Mouse (Mus musculus) ES-E14 (cell line): ENCODE data around the gene Misp. TPM values are rescaled to one million over a fixed set of nuclear protein-coding genes. Genes with fewer than 3 reads are reported as not detected.
A peak's percentile ranks its signal among the peaks of the same experiment; 100 is the strongest.

Experiments
- DNase-seq: peaks from one replicate; pipeline ENCODE4 v3.0.0-alpha.2; 2013; ENCODE audit warnings: low read depth, low spot score
- H3K27ac ChIP-seq: 2 replicates; pipeline ENCODE4 v1.5.1; 2012; ENCODE audit warnings: low read depth, mild to moderate bottlenecking, low read length, moderate library complexity, mixed read lengths; ENCODE audit not compliant: poor library complexity, insufficient read depth, severe bottlenecking
- H3K36me3 ChIP-seq: 2 replicates; pipeline ENCODE4 v1.6.1; 2012; ENCODE audit warnings: mild to moderate bottlenecking, low read length, moderate library complexity, mixed read lengths; ENCODE audit not compliant: control insufficient read depth, poor library complexity, insufficient read depth, severe bottlenecking
- H3K4me1 ChIP-seq, 2 experiments: fragments of 150-350 bp in 1 of 2; sonication (generic) in 1 of 2; 2 replicates each; pipeline ENCODE4 v1.6.1; 2012; ENCODE audit warnings: low read length in 2 of 2, mild to moderate bottlenecking in 1 of 2, mixed read lengths in 1 of 2; ENCODE audit not compliant: control insufficient read depth in 2 of 2, insufficient read depth in 2 of 2, poor library complexity in 1 of 2
- H3K4me3 ChIP-seq, 2 experiments: fragments of 150-350 bp in 1 of 2; sonication (generic) in 1 of 2; 2 replicates each; pipeline ENCODE4 v1.5.1; 2012; ENCODE audit warnings: low read length in 2 of 2, low read depth in 1 of 2, mild to moderate bottlenecking in 1 of 2, mixed read lengths in 1 of 2; ENCODE audit not compliant: insufficient read depth in 1 of 2, poor library complexity in 1 of 2, severe bottlenecking in 1 of 2
- H3K9ac ChIP-seq: 2 replicates; pipeline ENCODE4 v1.6.1; 2012; ENCODE audit warnings: low read depth, mild to moderate bottlenecking, low read length, mixed read lengths; ENCODE audit not compliant: poor library complexity, insufficient read depth, severe bottlenecking
- H3K9me3 ChIP-seq: fragments of 150-350 bp; sonication (generic); 2 replicates; pipeline ENCODE4 v1.6.1; 2012; ENCODE audit warnings: low read depth, mild to moderate bottlenecking, low read length; ENCODE audit not compliant: control insufficient read depth, insufficient read depth
- CHD2 ChIP-seq: IDR thresholded peaks from 2 replicates; pipeline ENCODE4 v1.6.1; 2014; ENCODE audit warnings: mild to moderate bottlenecking, low read depth, low read length, inconsistent platforms
- HCFC1 ChIP-seq: IDR thresholded peaks from 2 replicates; pipeline ENCODE4 v1.6.1; 2012; ENCODE audit warnings: low read length, inconsistent platforms, borderline replicate concordance; ENCODE audit not compliant: insufficient read depth
- MAFK ChIP-seq: IDR thresholded peaks from 2 replicates; pipeline ENCODE4 v1.6.1; 2014; ENCODE audit warnings: mild to moderate bottlenecking, low read depth, low read length, inconsistent platforms; ENCODE audit not compliant: insufficient read depth
- ZC3H11A ChIP-seq: IDR thresholded peaks from 2 replicates; pipeline ENCODE4 v1.6.1; 2012; ENCODE audit warnings: low read depth, mild to moderate bottlenecking, inconsistent platforms, low read length, borderline replicate concordance
- ZNF384 ChIP-seq: IDR thresholded peaks from 2 replicates; pipeline ENCODE4 v1.6.1; 2012; ENCODE audit warnings: low read depth, low read length, inconsistent platforms
- in situ Hi-C, 2 experiments: fragments of 600-800 bp; cut with MboI; formaldehyde crosslinking; loops; one replicate each; pipeline ENCODE4 v1.15.1; 2025; ENCODE audit warnings: low sequenced_read_pairs in 2 of 2, inconsistent platforms in 1 of 2; ENCODE audit not compliant: unreplicated experiment in 2 of 2
- total RNA-seq: library from RNA; depleted of rRNA; stranded (reverse); fragments of 300-350 nt; gene quantifications from 2 replicates; pipeline ENCODE4 v1.2.3, GENCODE M21; 2012

Gene Misp
- total RNA-seq, 1 experiment = 1.7 TPM

DNA sequence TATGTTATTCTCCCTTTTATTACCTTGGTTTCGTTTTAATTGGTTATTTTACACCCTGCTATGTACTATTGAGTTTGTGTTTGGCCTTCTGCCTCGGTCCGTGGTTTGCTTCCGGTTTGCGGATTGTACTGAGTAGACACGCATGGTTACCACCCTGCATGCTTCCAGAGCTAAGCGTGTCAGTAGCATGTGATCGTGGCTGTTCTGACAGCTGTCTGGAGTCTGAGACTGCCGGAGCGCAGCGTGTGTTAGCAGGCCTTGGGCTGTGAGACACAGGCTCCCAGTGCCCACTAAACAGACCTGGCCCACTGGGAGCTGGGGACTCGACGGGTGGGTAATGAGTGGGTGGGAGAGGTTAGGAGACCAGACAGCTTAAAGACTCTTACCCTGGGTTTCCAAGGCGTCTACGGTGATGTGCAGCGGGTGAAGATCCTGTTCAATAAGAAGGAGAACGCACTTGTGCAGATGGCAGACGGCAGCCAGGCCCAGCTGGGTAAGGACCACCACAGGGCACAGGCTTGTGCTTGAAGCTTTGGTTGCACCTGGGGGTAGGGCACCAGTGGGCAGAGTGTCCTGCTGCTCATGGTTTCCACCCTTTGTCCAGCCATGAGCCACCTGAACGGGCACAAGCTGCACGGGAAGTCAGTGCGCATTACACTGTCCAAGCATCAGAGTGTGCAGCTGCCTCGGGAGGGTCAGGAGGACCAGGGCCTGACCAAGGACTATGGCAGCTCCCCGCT is 41.4 kb downstream of the Misp start:
- Histone ChIP-seq H3K9me3 (no peaks in the 10 kb centered on the region), H3K9ac (no peak overlapping the region), H3K36me3 (peaks cover 63% of the 10 kb centered on the region), H3K4me3 (no peak overlapping the region), H3K4me1 (peaks cover 0 to 29% of the 10 kb centered on the region in 2 experiments; a peak in 1 of 4 replicates), H3K27ac (no peak overlapping the region)
- in situ Hi-C loops = no loop called here
- TF ChIP-seq HCFC1 = no peak
- no peak for TF ChIP-seq CHD2
- no peak for TF ChIP-seq ZC3H11A
- TF ChIP-seq ZNF384 = no peak
- no peak for DNase-seq

DNA sequence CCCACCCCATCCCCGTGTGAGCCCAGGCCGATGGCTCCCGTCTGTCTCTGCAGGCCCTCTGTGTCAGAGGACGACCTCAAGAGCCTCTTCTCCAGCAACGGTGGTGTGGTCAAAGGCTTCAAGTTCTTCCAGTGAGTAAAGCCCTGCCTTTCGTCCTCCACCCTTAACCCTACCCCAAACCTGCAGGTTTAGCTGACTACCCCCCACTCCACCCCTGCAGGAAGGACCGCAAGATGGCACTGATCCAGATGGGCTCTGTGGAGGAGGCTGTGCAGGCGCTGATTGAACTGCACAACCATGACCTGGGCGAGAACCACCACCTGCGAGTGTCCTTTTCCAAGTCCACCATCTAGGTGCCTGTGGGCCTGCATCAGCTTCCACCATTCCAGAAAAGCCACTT is 42.1 kb downstream of the Misp start:
- Histone ChIP-seq H3K9me3 (no peaks in the 10 kb centered on the region), H3K4me1 (peaks cover 0 to 23% of the 10 kb centered on the region in 2 experiments; a peak in 1 of 4 replicates), H3K36me3 (peaks cover 56% of the 10 kb centered on the region), H3K9ac (no peak overlapping the region), H3K4me3 (no peak overlapping the region), H3K27ac (no peak overlapping the region)
- TF ChIP-seq CHD2 = no peak
- TF ChIP-seq ZC3H11A = no peak
- no peak for TF ChIP-seq HCFC1
- no peak for TF ChIP-seq MAFK
- no peak for TF ChIP-seq ZNF384
- DNase-seq = no peak
- in situ Hi-C loops = no loop called here

GRCm38 (mm10) chr10:79864351-79865188 is 43.8 kb downstream of the Misp start:
- TF ChIP-seq MAFK (no peak), ZNF384 (no peak), HCFC1 (no peak), ZC3H11A (no peak)
- no peak overlapping the region for H3K9ac ChIP-seq
- H3K9me3 ChIP-seq = no peaks in the 10 kb centered on the region
- DNase-seq = no peak
- H3K4me1 ChIP-seq = peaks cover 0 to 20% of the 10 kb centered on the region in 2 experiments; a peak in 1 of 4 replicates
- H3K4me3 ChIP-seq = no peak overlapping the region
- no peak overlapping the region for H3K27ac ChIP-seq
- in situ Hi-C loops = no loop called here
- peaks cover 39% of the 10 kb centered on the region for H3K36me3 ChIP-seq

- Histone ChIP-seq H3K4me1 (peaks cover 0 to 15% of the 10 kb centered on the region in 2 experiments; a peak in 1 of 4 replicates), H3K27ac (no peak overlapping the region), H3K9me3 (no peaks in the 10 kb centered on the region), H3K9ac (no peak overlapping the region), H3K4me3 (no peak overlapping the region), H3K36me3 (peaks cover 33% of the 10 kb centered on the region)
- TF ChIP-seq CHD2 = 0 out of 2 replicates have a peak, but pooled peaks have one; percentile 2
- no peak for TF ChIP-seq ZNF384
- no peak for TF ChIP-seq ZC3H11A
- DNase-seq = no peak
- in situ Hi-C loops = no loop called here
These were observed 44.4 kb downstream of the Misp start for GRCm38 (mm10) chr10:79865189-79865601.
